Mouse (Mus musculus): ENCODE data around the gene Adra1d.

DNA sequence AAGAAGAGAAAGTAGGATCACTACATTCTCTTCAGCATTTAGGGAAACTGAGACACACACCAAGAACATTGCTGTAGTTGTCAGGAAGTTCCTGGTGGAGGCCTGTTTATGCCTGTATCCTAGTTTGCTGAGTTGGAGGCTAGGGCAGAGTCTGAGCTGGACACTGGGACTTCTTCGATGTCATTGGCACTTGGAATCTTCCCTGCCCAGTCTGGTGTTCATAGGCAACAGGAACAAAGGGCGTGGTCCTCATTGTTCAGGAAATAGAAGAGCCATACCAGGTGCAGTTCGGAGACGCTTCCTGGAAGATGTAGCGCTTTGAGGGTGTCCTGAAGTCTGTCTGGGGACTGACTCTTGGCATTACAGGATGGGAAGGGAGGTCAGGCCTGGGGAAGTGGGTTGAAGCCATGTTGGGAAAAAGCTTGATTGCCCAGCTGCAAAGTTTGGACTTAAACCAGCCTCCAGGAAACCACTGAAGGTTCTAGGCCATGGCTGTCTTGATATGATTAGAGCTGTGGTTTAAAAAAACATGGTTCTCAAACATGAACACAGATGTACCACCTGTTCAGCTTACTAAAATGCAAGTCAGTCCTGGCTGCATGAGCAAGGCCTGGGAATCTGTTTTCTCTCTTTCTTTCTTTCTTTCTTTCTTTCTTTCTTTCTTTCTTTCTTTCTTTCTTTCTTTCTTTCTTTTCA lies 65.8 kb downstream of the Adra1d start:
- TF ChIP-seq CTCF (IDR thresholded peaks at IDR 0.05; ENCODE audit: low read depth) (no peak), EP300 (optimal IDR thresholded peaks at IDR 0.05) (no peak)
